Mouse (Mus musculus): ENCODE measurements around the gene Exoc3l. TPM values are rescaled to one million over a fixed set of nuclear protein-coding genes. Genes with fewer than 3 reads are reported as not detected.
A peak's percentile ranks its signal among the peaks of the same experiment; 100 is the strongest.

Gene Exoc3l
- polyA plus RNA-seq, 1 experiment = 28.5 TPM

GRCm38 (mm10) chr8:105338992-105339391, 43.1 kb upstream of the Exoc3l start:
- H3K4me1 ChIP-seq (ENCODE audit: control insufficient read depth, insufficient read depth, low read length) = peaks cover 16% of the 10 kb centered on the region
- H3K27ac ChIP-seq (ENCODE audit: control insufficient read depth, insufficient read depth, low read depth, low read length) = no peak overlapping the region
- no peak overlapping the region for H3K4me3 ChIP-seq (ENCODE audit: control insufficient read depth, low read depth, low read length)
- no peaks in the 10 kb centered on the region for H3K27me3 ChIP-seq (ENCODE audit: control insufficient read depth, insufficient read depth, low read length)
- H3K36me3 ChIP-seq (ENCODE audit: control insufficient read depth, insufficient read depth, low read length) = peaks cover 1% of the 10 kb centered on the region; the same call in 1 of the 2 replicates
- no peak for TF ChIP-seq CTCF (IDR thresholded peaks at IDR 0.05; ENCODE audit: control insufficient read depth, insufficient read depth, insufficient replicate concordance, low read depth, low read length)
- TF ChIP-seq POLR2A (IDR thresholded peaks at IDR 0.05; ENCODE audit: control insufficient read depth, low read depth, low read length) = no peak

GRCm38 (mm10) chr8:105336373-105337130, 40.7 kb upstream of the Exoc3l start:
- H3K4me1 ChIP-seq (ENCODE audit: control insufficient read depth, insufficient read depth, low read length) = peaks cover 16% of the 10 kb centered on the region
- no peak overlapping the region for H3K27ac ChIP-seq (ENCODE audit: control insufficient read depth, insufficient read depth, low read depth, low read length)
- H3K27me3 ChIP-seq (ENCODE audit: control insufficient read depth, insufficient read depth, low read length) = no peaks in the 10 kb centered on the region
- peaks cover 1% of the 10 kb centered on the region; the same call in 1 of the 2 replicates for H3K36me3 ChIP-seq (ENCODE audit: control insufficient read depth, insufficient read depth, low read length)
- no peak for TF ChIP-seq POLR2A (IDR thresholded peaks at IDR 0.05; ENCODE audit: control insufficient read depth, low read depth, low read length)
- no peak for TF ChIP-seq CTCF (IDR thresholded peaks at IDR 0.05; ENCODE audit: control insufficient read depth, insufficient read depth, insufficient replicate concordance, low read depth, low read length)
- H3K4me3 ChIP-seq (ENCODE audit: control insufficient read depth, low read depth, low read length) = peak overlapping the region; percentile 77

- H3K27me3 ChIP-seq (ENCODE audit: control insufficient read depth, insufficient read depth, low read length) = no peaks in the 10 kb centered on the region
- H3K4me1 ChIP-seq (ENCODE audit: control insufficient read depth, insufficient read depth, low read length) = peaks cover 11% of the 10 kb centered on the region
- no peak overlapping the region for H3K27ac ChIP-seq (ENCODE audit: control insufficient read depth, insufficient read depth, low read depth, low read length)
- TF ChIP-seq CTCF (IDR thresholded peaks at IDR 0.05; ENCODE audit: control insufficient read depth, insufficient read depth, insufficient replicate concordance, low read depth, low read length) = no peak
- TF ChIP-seq POLR2A (IDR thresholded peaks at IDR 0.05; ENCODE audit: control insufficient read depth, low read depth, low read length) = no peak
- peaks cover 1% of the 10 kb centered on the region for H3K36me3 ChIP-seq (ENCODE audit: control insufficient read depth, insufficient read depth, low read length)
- H3K4me3 ChIP-seq (ENCODE audit: control insufficient read depth, low read depth, low read length) = no peak overlapping the region
Measured at GRCm38 (mm10) chr8:105332523-105332922, 36.6 kb upstream of the Exoc3l start.

- TF ChIP-seq POLR2A (IDR thresholded peaks at IDR 0.05; ENCODE audit: control insufficient read depth, low read depth, low read length) (no peak), CTCF (IDR thresholded peaks at IDR 0.05; ENCODE audit: control insufficient read depth, insufficient read depth, insufficient replicate concordance, low read depth, low read length) (no peak)
- H3K27me3 ChIP-seq (ENCODE audit: control insufficient read depth, insufficient read depth, low read length) = no peaks in the 10 kb centered on the region
- no peak overlapping the region for H3K27ac ChIP-seq (ENCODE audit: control insufficient read depth, insufficient read depth, low read depth, low read length)
- H3K4me3 ChIP-seq (ENCODE audit: control insufficient read depth, low read depth, low read length) = no peak overlapping the region
- H3K4me1 ChIP-seq (ENCODE audit: control insufficient read depth, insufficient read depth, low read length) = peaks cover 7% of the 10 kb centered on the region
- H3K36me3 ChIP-seq (ENCODE audit: control insufficient read depth, insufficient read depth, low read length) = no peaks in the 10 kb centered on the region; the same call in 1 of the 2 replicates
Measured at GRCm38 (mm10) chr8:105331931-105332330, 36.0 kb upstream of the Exoc3l start.

GRCm38 (mm10) chr8:105331469-105331868, 35.6 kb upstream of the Exoc3l start:
- H3K36me3 ChIP-seq (ENCODE audit: control insufficient read depth, insufficient read depth, low read length) = no peaks in the 10 kb centered on the region; the same call in 1 of the 2 replicates
- H3K4me3 ChIP-seq (ENCODE audit: control insufficient read depth, low read depth, low read length) = no peak overlapping the region
- H3K27ac ChIP-seq (ENCODE audit: control insufficient read depth, insufficient read depth, low read depth, low read length) = no peak overlapping the region
- TF ChIP-seq POLR2A (IDR thresholded peaks at IDR 0.05; ENCODE audit: control insufficient read depth, low read depth, low read length) (no peak), CTCF (IDR thresholded peaks at IDR 0.05; ENCODE audit: control insufficient read depth, insufficient read depth, insufficient replicate concordance, low read depth, low read length) (no peak)
- peaks cover 7% of the 10 kb centered on the region for H3K4me1 ChIP-seq (ENCODE audit: control insufficient read depth, insufficient read depth, low read length)
- no peaks in the 10 kb centered on the region for H3K27me3 ChIP-seq (ENCODE audit: control insufficient read depth, insufficient read depth, low read length)

- H3K4me3 ChIP-seq (ENCODE audit: control insufficient read depth, low read depth, low read length) = no peak overlapping the region
- TF ChIP-seq POLR2A (IDR thresholded peaks at IDR 0.05; ENCODE audit: control insufficient read depth, low read depth, low read length) (no peak), CTCF (IDR thresholded peaks at IDR 0.05; ENCODE audit: control insufficient read depth, insufficient read depth, insufficient replicate concordance, low read depth, low read length) (no peak)
- no peaks in the 10 kb centered on the region; the same call in 1 of the 2 replicates for H3K36me3 ChIP-seq (ENCODE audit: control insufficient read depth, insufficient read depth, low read length)
- H3K27ac ChIP-seq (ENCODE audit: control insufficient read depth, insufficient read depth, low read depth, low read length) = no peak overlapping the region
- peaks cover 6% of the 10 kb centered on the region for H3K4me1 ChIP-seq (ENCODE audit: control insufficient read depth, insufficient read depth, low read length)
- H3K27me3 ChIP-seq (ENCODE audit: control insufficient read depth, insufficient read depth, low read length) = no peaks in the 10 kb centered on the region
Measured at GRCm38 (mm10) chr8:105330325-105330724, 34.4 kb upstream of the Exoc3l start.

GRCm38 (mm10) chr8:105326968-105327367, 31.1 kb upstream of the Exoc3l start:
- Histone ChIP-seq H3K27ac (ENCODE audit: control insufficient read depth, insufficient read depth, low read depth, low read length) (peak overlapping the region; percentile 55; the same call in 1 of the 2 replicates), H3K36me3 (ENCODE audit: control insufficient read depth, insufficient read depth, low read length) (no peaks in the 10 kb centered on the region; the same call in 1 of the 2 replicates), H3K4me3 (ENCODE audit: control insufficient read depth, low read depth, low read length) (peak overlapping the region; percentile 89), H3K27me3 (ENCODE audit: control insufficient read depth, insufficient read depth, low read length) (no peaks in the 10 kb centered on the region), H3K4me1 (ENCODE audit: control insufficient read depth, insufficient read depth, low read length) (peaks cover 6% of the 10 kb centered on the region)
- TF ChIP-seq CTCF (IDR thresholded peaks at IDR 0.05; ENCODE audit: control insufficient read depth, insufficient read depth, insufficient replicate concordance, low read depth, low read length) = no peak
- TF ChIP-seq POLR2A (IDR thresholded peaks at IDR 0.05; ENCODE audit: control insufficient read depth, low read depth, low read length) = no peak
